Mouse (Mus musculus): ENCODE measurements around the gene Sipa1l3. TPM values are rescaled to one million over a fixed set of nuclear protein-coding genes. Genes with fewer than 3 reads are reported as not detected.

Gene Sipa1l3
- total RNA-seq, 1 experiment from 2014 or later, result 7.7 TPM

- ATAC-seq (replicated peaks; ENCODE audit: low read depth, poor library complexity, severe bottlenecking), result no peak
These were observed 172.9 kb downstream of the Sipa1l3 start for GRCm38 (mm10) chr7:29345534-29345933.

- no peak for ATAC-seq (replicated peaks; ENCODE audit: low read depth, poor library complexity, severe bottlenecking)
These were observed 174.7 kb downstream of the Sipa1l3 start for GRCm38 (mm10) chr7:29343746-29344145.

GRCm38 (mm10) chr7:29342489-29343092 is 175.8 kb downstream of the Sipa1l3 start:
- ATAC-seq (replicated peaks; ENCODE audit: low read depth, poor library complexity, severe bottlenecking), result 0 out of 2 replicates have a peak, but pooled peaks have one; percentile 20

GRCm38 (mm10) chr7:29341722-29342121 is 176.7 kb downstream of the Sipa1l3 start:
- no peak for ATAC-seq (replicated peaks; ENCODE audit: low read depth, poor library complexity, severe bottlenecking)

GRCm38 (mm10) chr7:29340838-29341237 is 177.6 kb downstream of the Sipa1l3 start:
- ATAC-seq (replicated peaks; ENCODE audit: low read depth, poor library complexity, severe bottlenecking), result no peak

- no peak for ATAC-seq (replicated peaks; ENCODE audit: low read depth, poor library complexity, severe bottlenecking)
These were observed 178.2 kb downstream of the Sipa1l3 start for GRCm38 (mm10) chr7:29340247-29340646.

- ATAC-seq (replicated peaks; ENCODE audit: low read depth, poor library complexity, severe bottlenecking), result peak; percentile 76
These were observed 179.3 kb downstream of the Sipa1l3 start for GRCm38 (mm10) chr7:29338984-29339679.

- no peak for ATAC-seq (replicated peaks; ENCODE audit: low read depth, poor library complexity, severe bottlenecking)
These were observed 180.0 kb downstream of the Sipa1l3 start for GRCm38 (mm10) chr7:29338351-29338919.

GRCm38 (mm10) chr7:29337766-29338165 is 180.7 kb downstream of the Sipa1l3 start:
- no peak for ATAC-seq (replicated peaks; ENCODE audit: low read depth, poor library complexity, severe bottlenecking)

GRCm38 (mm10) chr7:29336795-29337319 is 181.6 kb downstream of the Sipa1l3 start:
- ATAC-seq (replicated peaks; ENCODE audit: low read depth, poor library complexity, severe bottlenecking), result no peak

- no peak for ATAC-seq (replicated peaks; ENCODE audit: low read depth, poor library complexity, severe bottlenecking)
These were observed 182.4 kb downstream of the Sipa1l3 start for GRCm38 (mm10) chr7:29335841-29336671.

GRCm38 (mm10) chr7:29335276-29335675 is 183.2 kb downstream of the Sipa1l3 start:
- no peak for ATAC-seq (replicated peaks; ENCODE audit: low read depth, poor library complexity, severe bottlenecking)

- no peak for ATAC-seq (replicated peaks; ENCODE audit: low read depth, poor library complexity, severe bottlenecking)
These were observed 184.3 kb downstream of the Sipa1l3 start for GRCm38 (mm10) chr7:29334156-29334555.

GRCm38 (mm10) chr7:29328984-29329383 is 189.5 kb downstream of the Sipa1l3 start:
- ATAC-seq (replicated peaks; ENCODE audit: low read depth, poor library complexity, severe bottlenecking), result no peak

- ATAC-seq (replicated peaks; ENCODE audit: low read depth, poor library complexity, severe bottlenecking), result no peak
These were observed 191.4 kb downstream of the Sipa1l3 start for GRCm38 (mm10) chr7:29327087-29327486.

GRCm38 (mm10) chr7:29319337-29320307 is 198.8 kb downstream of the Sipa1l3 start:
- ATAC-seq (replicated peaks; ENCODE audit: low read depth, poor library complexity, severe bottlenecking), result peak; percentile 34; the same call in 1 of the 2 replicates

GRCm38 (mm10) chr7:29318115-29318911 is 200.1 kb downstream of the Sipa1l3 start:
- ATAC-seq (replicated peaks; ENCODE audit: low read depth, poor library complexity, severe bottlenecking), result peak; percentile 4; the same call in 1 of the 2 replicates

- no peak for ATAC-seq (replicated peaks; ENCODE audit: low read depth, poor library complexity, severe bottlenecking)
These were observed 200.9 kb downstream of the Sipa1l3 start for GRCm38 (mm10) chr7:29317558-29317957.

Data from common myeloid progenitor, adult 5-6 weeks (primary cell).